Mouse (Mus musculus): ENCODE results near the gene H2afx. TPM values are rescaled to one million over a fixed set of nuclear protein-coding genes. Genes with fewer than 3 reads are reported as not detected.

Gene H2afx
- polyA plus RNA-seq, 1 experiment from 2014 or later, result 498 TPM

GRCm38 (mm10) chr9:44379862-44380261, 45.4 kb downstream of the H2afx start:
- peaks cover 4% of the 10 kb centered on the region for H3K4me1 ChIP-seq (replicated peaks; ENCODE audit: control insufficient read depth, insufficient read depth, low read length)
- peak overlapping the region; percentile 96 for H3K4me2 ChIP-seq (ENCODE audit: low read depth, low read length, severe bottlenecking)
- peak overlapping the region; percentile 94 for H3K9ac ChIP-seq (ENCODE audit: low read length)
- DNase-seq (ENCODE audit: low spot score) (no peak), ATAC-seq (replicated peaks; ENCODE audit: low FRiP score) (peak; percentile 16; the same call in 1 of the 2 replicates)
- H3K9me3 ChIP-seq (ENCODE audit: control insufficient read depth, low read length), result no peaks in the 10 kb centered on the region
- H3K27ac ChIP-seq (ENCODE audit: low read depth, low read length), result peak overlapping the region; percentile 57
- H3K27me3 ChIP-seq (ENCODE audit: control insufficient read depth, insufficient read depth, low read length), result no peaks in the 10 kb centered on the region
- H3K4me3 ChIP-seq (ENCODE audit: low read depth, low read length), result peak overlapping the region; percentile 89
- WGBS, result 10% methylated on average over 15 of the region's 15 CpGs
- peaks cover 24% of the 10 kb centered on the region for H3K36me3 ChIP-seq (ENCODE audit: control insufficient read depth, insufficient read depth, low read length)

- 95% methylated on average over 13 of the region's 13 CpGs for WGBS
- Histone ChIP-seq H3K4me1 (replicated peaks; ENCODE audit: control insufficient read depth, insufficient read depth, low read length) (peaks cover 4% of the 10 kb centered on the region), H3K36me3 (ENCODE audit: control insufficient read depth, insufficient read depth, low read length) (peaks cover 46% of the 10 kb centered on the region), H3K4me3 (ENCODE audit: low read depth, low read length) (no peak overlapping the region), H3K9ac (ENCODE audit: low read length) (no peak overlapping the region), H3K27ac (ENCODE audit: low read depth, low read length) (no peak overlapping the region), H3K9me3 (ENCODE audit: control insufficient read depth, low read length) (no peaks in the 10 kb centered on the region), H3K4me2 (ENCODE audit: low read depth, low read length, severe bottlenecking) (no peak overlapping the region), H3K27me3 (ENCODE audit: control insufficient read depth, insufficient read depth, low read length) (no peaks in the 10 kb centered on the region)
- DNase-seq (ENCODE audit: low spot score) (no peak), ATAC-seq (replicated peaks; ENCODE audit: low FRiP score) (no peak)
Measured at GRCm38 (mm10) chr9:44384596-44384995, 50.1 kb downstream of the H2afx start.

Small RNAs within 50 kb of the gene (microRNA-seq; reads per million reads assigned to microRNA genes)
- gene Gm44335 (ENCODE audit: insufficient number of aligned reads), result not detected

Other genes with a start within 250 kb of the H2afx start
- 0.11 TPM in 1 of 2 replicates, not detected in the other for gene Mfrp, start 233.0 kb upstream of the H2afx start, polyA plus RNA-seq (2014; fragmentation: Nextera tagmentation; extraction: Ambion mirVana)
- 0.47 and 0.79 TPM in 2 replicates for gene C1qtnf5, start 227.4 kb upstream of the H2afx start, polyA plus RNA-seq (2014; fragmentation: Nextera tagmentation; extraction: Ambion mirVana)
- 0.97 TPM in 1 of 2 replicates, not detected in the other for gene Gm49380, start 221.2 kb upstream of the H2afx start, polyA plus RNA-seq (2014; fragmentation: Nextera tagmentation; extraction: Ambion mirVana)
- 82.3 and 85.2 TPM in 2 replicates for gene Rnf26, start 221.2 kb upstream of the H2afx start, polyA plus RNA-seq (2014; fragmentation: Nextera tagmentation; extraction: Ambion mirVana)
- gene Mcam, start 200.2 kb upstream of the H2afx start, polyA plus RNA-seq (2014; fragmentation: Nextera tagmentation; extraction: Ambion mirVana), result 12.9 and 14.8 TPM in 2 replicates
- 25.9 and 26.2 TPM in 2 replicates for gene Cbl, start 100.6 kb upstream of the H2afx start, polyA plus RNA-seq (2014; fragmentation: Nextera tagmentation; extraction: Ambion mirVana)
- gene Ccdc153, start 94.0 kb upstream of the H2afx start, polyA plus RNA-seq (2014; fragmentation: Nextera tagmentation; extraction: Ambion mirVana), result not detected in 2 replicates
- 0.16 TPM in 2 replicates for gene Pdzd3, start 83.2 kb upstream of the H2afx start, polyA plus RNA-seq (2014; fragmentation: Nextera tagmentation; extraction: Ambion mirVana)
- gene Nlrx1, start 66.1 kb upstream of the H2afx start, polyA plus RNA-seq (2014; fragmentation: Nextera tagmentation; extraction: Ambion mirVana), result 3.2 and 3.6 TPM in 2 replicates
- 6.7 and 9.6 TPM in 2 replicates for gene Abcg4, start 46.1 kb upstream of the H2afx start, polyA plus RNA-seq (2014; fragmentation: Nextera tagmentation; extraction: Ambion mirVana)
- gene Hinfp, start 29.0 kb upstream of the H2afx start, polyA plus RNA-seq (2014; fragmentation: Nextera tagmentation; extraction: Ambion mirVana), result 25.8 and 27.4 TPM in 2 replicates
- 12.2 and 13.7 TPM in 2 replicates for gene C2cd2l, start 14.4 kb upstream of the H2afx start, polyA plus RNA-seq (2014; fragmentation: Nextera tagmentation; extraction: Ambion mirVana)
- 47.7 and 49.1 TPM in 2 replicates for gene Dpagt1, start 8.7 kb upstream of the H2afx start, polyA plus RNA-seq (2014; fragmentation: Nextera tagmentation; extraction: Ambion mirVana)
- 155 and 166 TPM in 2 replicates for gene Hmbs, start 9.5 kb downstream of the H2afx start, polyA plus RNA-seq (2014; fragmentation: Nextera tagmentation; extraction: Ambion mirVana)
- 32.2 and 35.7 TPM in 2 replicates for gene Vps11, start 27.0 kb downstream of the H2afx start, polyA plus RNA-seq (2014; fragmentation: Nextera tagmentation; extraction: Ambion mirVana)
- gene Hyou1, start 44.8 kb downstream of the H2afx start, polyA plus RNA-seq (2014; fragmentation: Nextera tagmentation; extraction: Ambion mirVana), result 32.5 and 35.2 TPM in 2 replicates
- gene Slc37a4, start 62.2 kb downstream of the H2afx start, polyA plus RNA-seq (2014; fragmentation: Nextera tagmentation; extraction: Ambion mirVana), result 24.8 and 24.9 TPM in 2 replicates
- gene Rps25, start 72.4 kb downstream of the H2afx start, polyA plus RNA-seq (2014; fragmentation: Nextera tagmentation; extraction: Ambion mirVana), result 1,614 and 1,699 TPM in 2 replicates
- gene Trappc4, start 72.9 kb downstream of the H2afx start, polyA plus RNA-seq (2014; fragmentation: Nextera tagmentation; extraction: Ambion mirVana), result 186 and 188 TPM in 2 replicates
- gene Ccdc84, start 83.9 kb downstream of the H2afx start, polyA plus RNA-seq (2014; fragmentation: Nextera tagmentation; extraction: Ambion mirVana), result 25.5 and 26.8 TPM in 2 replicates
- not detected in 2 replicates for gene Foxr1, start 106.4 kb downstream of the H2afx start, polyA plus RNA-seq (2014; fragmentation: Nextera tagmentation; extraction: Ambion mirVana)
- gene Upk2, start 120.3 kb downstream of the H2afx start, polyA plus RNA-seq (2014; fragmentation: Nextera tagmentation; extraction: Ambion mirVana), result not detected in 2 replicates
- 8.7 and 10.6 TPM in 2 replicates for gene Bcl9l, start 148.1 kb downstream of the H2afx start, polyA plus RNA-seq (2014; fragmentation: Nextera tagmentation; extraction: Ambion mirVana)
- 0.09 TPM in 1 of 2 replicates, not detected in the other for gene Cxcr5, start 227.2 kb downstream of the H2afx start, polyA plus RNA-seq (2014; fragmentation: Nextera tagmentation; extraction: Ambion mirVana)

All from forebrain, embryonic 11.5 days (tissue).